Mouse (Mus musculus) heart, embryonic 16.5 days (tissue): ENCODE results near the gene Tiam2. TPM values are rescaled to one million over a fixed set of nuclear protein-coding genes. Genes with fewer than 3 reads are reported as not detected.

Experiments used
- ATAC-seq: fragments of 200-750 bp; cut with Nextera tagmentation; replicated peaks from 2 replicates; pipeline ENCODE4 v1.8.0; 2017; ENCODE audit warnings: moderate number of reproducible peaks; ENCODE audit not compliant: insufficient read depth, low FRiP score; ENCODE audit errors: extremely low read depth
- H3K27ac ChIP-seq: fragments of 300-500 bp; sonication (generic); 2 replicates; pipeline ENCODE4 v1.5.1; 2014; ENCODE audit warnings: mild to moderate bottlenecking, low read length, control low read depth, moderate library complexity
- H3K27me3 ChIP-seq: fragments of 300-500 bp; sonication (generic); 2 replicates; pipeline ENCODE4 v1.6.1; 2014; ENCODE audit warnings: low read length, mixed read lengths; ENCODE audit not compliant: control insufficient read depth, insufficient read depth
- H3K36me3 ChIP-seq: fragments of 300-500 bp; sonication (generic); 2 replicates; pipeline ENCODE4 v1.6.1; 2014; ENCODE audit not compliant: control insufficient read depth, insufficient read depth
- H3K4me1 ChIP-seq: fragments of 300-500 bp; sonication (generic); 2 replicates; pipeline ENCODE4 v1.6.1; 2014; ENCODE audit warnings: low read length, mixed read lengths; ENCODE audit not compliant: control insufficient read depth, insufficient read depth
- H3K4me2 ChIP-seq: fragments of 300-500 bp; sonication (generic); 2 replicates; pipeline ENCODE4 v1.6.1; 2014; ENCODE audit warnings: low read depth, mild to moderate bottlenecking, control low read depth, low read length
- H3K4me3 ChIP-seq: fragments of 300-500 bp; sonication (generic); 2 replicates; pipeline ENCODE4 v1.5.1; 2014; ENCODE audit warnings: mild to moderate bottlenecking, control low read depth, low read length
- H3K9ac ChIP-seq: fragments of 300-500 bp; sonication (generic); 2 replicates; pipeline ENCODE4 v1.6.1; 2014; ENCODE audit warnings: low read length, control low read depth
- H3K9me3 ChIP-seq: fragments of 300-500 bp; sonication (generic); replicated peaks from 2 replicates; pipeline ENCODE4 v1.6.1; 2016; ENCODE audit warnings: low read length; ENCODE audit not compliant: control insufficient read depth
- whole genome bisulfite sequencing: fragments of 180-500 bp; shearing (Covaris S2); extraction: QIAGEN DNeasy Blood & Tissue Kit; methylation state at CpG from one replicate; pipeline ENCODE4 v1.1.7; 2014; 5-methylcytosine and 5-hydroxymethylcytosine counted together
- polyA plus RNA-seq: library from polyadenylated mRNA; unstranded; fragments of >200 nt; fragmentation: Nextera tagmentation; extraction: Ambion mirVana; gene quantifications from 2 replicates; pipeline ENCODE4 v1.2.1, GENCODE M21; 2015

Tiam2 gene
- polyA plus RNA-seq, 1 experiment from 2014 or later, result 3.5 TPM

- no peaks in the 10 kb centered on the region for H3K9me3 ChIP-seq
- H3K36me3 ChIP-seq, result no peaks in the 10 kb centered on the region
- H3K4me1 ChIP-seq, result no peaks in the 10 kb centered on the region
- no peaks in the 10 kb centered on the region for H3K27me3 ChIP-seq
- no peak overlapping the region for H3K9ac ChIP-seq
- H3K4me2 ChIP-seq, result no peak overlapping the region
- H3K27ac ChIP-seq, result no peak overlapping the region
- no peak overlapping the region for H3K4me3 ChIP-seq
- WGBS, result 75% methylated on average over 12 of the region's 12 CpGs
- ATAC-seq, result no peak
These were observed 161.6 kb downstream of the Tiam2 start for GRCm38 (mm10) chr17:3487721-3488601.

GRCm38 (mm10) chr17:3490216-3490895 lies 164.0 kb downstream of the Tiam2 start:
- Histone ChIP-seq H3K9me3 (no peaks in the 10 kb centered on the region), H3K4me2 (no peak overlapping the region), H3K27me3 (no peaks in the 10 kb centered on the region), H3K9ac (no peak overlapping the region), H3K4me3 (no peak overlapping the region), H3K4me1 (no peaks in the 10 kb centered on the region), H3K27ac (no peak overlapping the region), H3K36me3 (no peaks in the 10 kb centered on the region)
- no peak for ATAC-seq
- WGBS, result 79% methylated on average over 11 of the region's 11 CpGs

GRCm38 (mm10) chr17:3491065-3491464 lies 164.7 kb downstream of the Tiam2 start:
- no peaks in the 10 kb centered on the region for H3K36me3 ChIP-seq
- ATAC-seq, result no peak
- no peak overlapping the region for H3K4me3 ChIP-seq
- no peak overlapping the region for H3K4me2 ChIP-seq
- H3K4me1 ChIP-seq, result no peaks in the 10 kb centered on the region
- H3K9ac ChIP-seq, result no peak overlapping the region
- no peaks in the 10 kb centered on the region for H3K9me3 ChIP-seq
- 51% methylated on average over 5 of the region's 5 CpGs for WGBS
- no peak overlapping the region for H3K27ac ChIP-seq
- H3K27me3 ChIP-seq, result no peaks in the 10 kb centered on the region

GRCm38 (mm10) chr17:3491667-3492066 lies 165.3 kb downstream of the Tiam2 start:
- WGBS, result 74% methylated on average over 6 of the region's 6 CpGs
- H3K36me3 ChIP-seq, result no peaks in the 10 kb centered on the region
- H3K9me3 ChIP-seq, result no peaks in the 10 kb centered on the region
- ATAC-seq, result no peak
- H3K27ac ChIP-seq, result no peak overlapping the region
- no peak overlapping the region for H3K9ac ChIP-seq
- H3K27me3 ChIP-seq, result no peaks in the 10 kb centered on the region
- H3K4me1 ChIP-seq, result no peaks in the 10 kb centered on the region
- no peak overlapping the region for H3K4me3 ChIP-seq
- no peak overlapping the region for H3K4me2 ChIP-seq

GRCm38 (mm10) chr17:3495576-3495975 lies 169.2 kb downstream of the Tiam2 start:
- Histone ChIP-seq H3K4me3 (no peak overlapping the region), H3K27me3 (no peaks in the 10 kb centered on the region), H3K4me2 (no peak overlapping the region), H3K4me1 (no peaks in the 10 kb centered on the region), H3K27ac (no peak overlapping the region), H3K36me3 (no peaks in the 10 kb centered on the region), H3K9ac (no peak overlapping the region), H3K9me3 (no peaks in the 10 kb centered on the region)
- ATAC-seq, result no peak
- 77% methylated on average over 2 of the region's 2 CpGs for WGBS

GRCm38 (mm10) chr17:3496080-3496479 lies 169.7 kb downstream of the Tiam2 start:
- WGBS, result 91% methylated on average over 3 of the region's 3 CpGs
- no peak overlapping the region for H3K27ac ChIP-seq
- no peak overlapping the region for H3K4me3 ChIP-seq
- ATAC-seq, result no peak
- no peak overlapping the region for H3K9ac ChIP-seq
- no peak overlapping the region for H3K4me2 ChIP-seq
- H3K27me3 ChIP-seq, result no peaks in the 10 kb centered on the region
- H3K9me3 ChIP-seq, result no peaks in the 10 kb centered on the region
- no peaks in the 10 kb centered on the region for H3K4me1 ChIP-seq
- no peaks in the 10 kb centered on the region for H3K36me3 ChIP-seq

- Histone ChIP-seq H3K4me1 (no peaks in the 10 kb centered on the region), H3K9ac (no peak overlapping the region), H3K4me2 (no peak overlapping the region), H3K27ac (no peak overlapping the region), H3K9me3 (no peaks in the 10 kb centered on the region), H3K27me3 (no peaks in the 10 kb centered on the region), H3K4me3 (no peak overlapping the region), H3K36me3 (no peaks in the 10 kb centered on the region)
- 26% methylated on average over 3 of the region's 3 CpGs for WGBS
- no peak for ATAC-seq
These were observed 171.7 kb downstream of the Tiam2 start for GRCm38 (mm10) chr17:3498086-3498485.

GRCm38 (mm10) chr17:3498580-3498979 lies 172.2 kb downstream of the Tiam2 start:
- Histone ChIP-seq H3K9ac (no peak overlapping the region), H3K27me3 (no peaks in the 10 kb centered on the region), H3K36me3 (no peaks in the 10 kb centered on the region), H3K4me3 (no peak overlapping the region), H3K4me2 (no peak overlapping the region), H3K27ac (no peak overlapping the region), H3K4me1 (no peaks in the 10 kb centered on the region), H3K9me3 (no peaks in the 10 kb centered on the region)
- ATAC-seq, result no peak
- WGBS, result 86% methylated on average over 3 of the region's 3 CpGs

GRCm38 (mm10) chr17:3499468-3499867 lies 173.1 kb downstream of the Tiam2 start:
- WGBS, result 92% methylated on average over 8 of the region's 8 CpGs
- no peaks in the 10 kb centered on the region for H3K9me3 ChIP-seq
- no peak for ATAC-seq

More at GRCm38 (mm10) chr17:3499468-3499867, 173.1 kb downstream of the Tiam2 start:
- no peak overlapping the region for H3K4me3 ChIP-seq
- no peaks in the 10 kb centered on the region for H3K27me3 ChIP-seq
- no peak overlapping the region for H3K4me2 ChIP-seq
- H3K36me3 ChIP-seq, result no peaks in the 10 kb centered on the region
- no peak overlapping the region for H3K9ac ChIP-seq
- H3K4me1 ChIP-seq, result no peaks in the 10 kb centered on the region
- no peak overlapping the region for H3K27ac ChIP-seq
